Mouse (Mus musculus) cerebellum, adult 9-11 months (tissue): ENCODE data around the gene Fbxl13.
A peak's percentile ranks its signal among the peaks of the same experiment; 100 is the strongest.

Experiments used
- DNase-seq: peaks from one replicate; pipeline ENCODE4 v3.0.0; 2022

Gene Fbxl13

GRCm38 (mm10) chr5:21513363-21513762 is 132.1 kb downstream of the Fbxl13 start:
- no peak for DNase-seq

GRCm38 (mm10) chr5:21509801-21510200 is 135.6 kb downstream of the Fbxl13 start:
- DNase-seq, result no peak

- DNase-seq, result no peak
These were observed 138.5 kb downstream of the Fbxl13 start for GRCm38 (mm10) chr5:21506887-21507286.

GRCm38 (mm10) chr5:21505159-21505558 is 140.3 kb downstream of the Fbxl13 start:
- no peak for DNase-seq

GRCm38 (mm10) chr5:21502936-21503610 is 142.4 kb downstream of the Fbxl13 start:
- no peak for DNase-seq

- DNase-seq, result no peak
These were observed 144.5 kb downstream of the Fbxl13 start for GRCm38 (mm10) chr5:21500941-21501340.

GRCm38 (mm10) chr5:21500133-21500532 is 145.3 kb downstream of the Fbxl13 start:
- DNase-seq, result no peak

GRCm38 (mm10) chr5:21498925-21499324 is 146.5 kb downstream of the Fbxl13 start:
- no peak for DNase-seq

GRCm38 (mm10) chr5:21498490-21498889 is 146.9 kb downstream of the Fbxl13 start:
- no peak for DNase-seq

GRCm38 (mm10) chr5:21496881-21497280 is 148.6 kb downstream of the Fbxl13 start:
- no peak for DNase-seq

GRCm38 (mm10) chr5:21496321-21496720 is 149.1 kb downstream of the Fbxl13 start:
- DNase-seq, result no peak

GRCm38 (mm10) chr5:21494781-21495180 is 150.7 kb downstream of the Fbxl13 start:
- DNase-seq, result no peak

- DNase-seq, result no peak
These were observed 152.0 kb downstream of the Fbxl13 start for GRCm38 (mm10) chr5:21493294-21493999.

GRCm38 (mm10) chr5:21492213-21492612 is 153.2 kb downstream of the Fbxl13 start:
- DNase-seq, result no peak

- no peak for DNase-seq
These were observed 154.0 kb downstream of the Fbxl13 start for GRCm38 (mm10) chr5:21491469-21491868.

GRCm38 (mm10) chr5:21489135-21489534 is 156.3 kb downstream of the Fbxl13 start:
- no peak for DNase-seq

- DNase-seq, result peak; percentile 42
These were observed 156.9 kb downstream of the Fbxl13 start for GRCm38 (mm10) chr5:21488506-21488905.

- DNase-seq, result peak; percentile 91
These were observed 157.7 kb downstream of the Fbxl13 start for GRCm38 (mm10) chr5:21487716-21488115.

GRCm38 (mm10) chr5:21487306-21487705 is 158.1 kb downstream of the Fbxl13 start:
- DNase-seq, result no peak

GRCm38 (mm10) chr5:21486798-21487197 is 158.6 kb downstream of the Fbxl13 start:
- no peak for DNase-seq

- no peak for DNase-seq
These were observed 160.1 kb downstream of the Fbxl13 start for GRCm38 (mm10) chr5:21485197-21485829.

- no peak for DNase-seq
These were observed 162.2 kb downstream of the Fbxl13 start for GRCm38 (mm10) chr5:21483275-21483674.

- no peak for DNase-seq
These were observed 162.8 kb downstream of the Fbxl13 start for GRCm38 (mm10) chr5:21482446-21483222.
